Mouse (Mus musculus) forebrain, embryonic 10.5 days (tissue): Measurements from ENCODE around the gene Bpifb2. TPM values are rescaled to one million over a fixed set of nuclear protein-coding genes. Genes with fewer than 3 reads are reported as not detected.
"Not testable (repeated sequence)": the region's sequence is repeated elsewhere in the genome, so short reads cannot be mapped to it uniquely, and the experiment has no call there.

Experiments used
- DNase-seq: peaks from one replicate; pipeline ENCODE4 v3.0.0-alpha.2; 2017; ENCODE audit warnings: low spot score; ENCODE audit errors: extremely low spot score
- H3K27ac ChIP-seq: fragments of 300-500 bp; sonication (generic); 2 replicates; pipeline ENCODE4 v1.5.1; 2016; ENCODE audit warnings: mild to moderate bottlenecking
- H3K27me3 ChIP-seq: fragments of 300-500 bp; sonication (generic); 2 replicates; pipeline ENCODE4 v1.6.1; 2016; ENCODE audit warnings: mild to moderate bottlenecking; ENCODE audit not compliant: poor library complexity, severe bottlenecking
- H3K36me3 ChIP-seq: fragments of 300-500 bp; sonication (generic); replicated peaks from 2 replicates; pipeline ENCODE4 v1.6.1; 2016; ENCODE audit warnings: mild to moderate bottlenecking, moderate library complexity
- H3K4me1 ChIP-seq: fragments of 300-500 bp; sonication (generic); 2 replicates; pipeline ENCODE4 v1.6.1; 2016
- H3K4me3 ChIP-seq: fragments of 300-500 bp; sonication (generic); 2 replicates; pipeline ENCODE4 v1.5.1; 2016; ENCODE audit warnings: mild to moderate bottlenecking, moderate library complexity
- H3K9me3 ChIP-seq: fragments of 300-500 bp; sonication (generic); 2 replicates; pipeline ENCODE4 v1.6.1; 2016; ENCODE audit warnings: mild to moderate bottlenecking, moderate library complexity
- WGBS: fragments of 180-500 bp; shearing (Covaris S2); methylation state at CpG from one replicate; pipeline ENCODE4 v1.1.7; 2016; 5-methylcytosine and 5-hydroxymethylcytosine counted together
- polyA plus RNA-seq: library from polyadenylated mRNA; unstranded; fragments of >200 nt; fragmentation: Nextera tagmentation; extraction: Ambion mirVana; gene quantifications from 2 replicates; pipeline ENCODE4 v1.2.1, GENCODE M21; 2016

Bpifb2 gene
- polyA plus RNA-seq, result not detected in 2 replicates

DNA sequence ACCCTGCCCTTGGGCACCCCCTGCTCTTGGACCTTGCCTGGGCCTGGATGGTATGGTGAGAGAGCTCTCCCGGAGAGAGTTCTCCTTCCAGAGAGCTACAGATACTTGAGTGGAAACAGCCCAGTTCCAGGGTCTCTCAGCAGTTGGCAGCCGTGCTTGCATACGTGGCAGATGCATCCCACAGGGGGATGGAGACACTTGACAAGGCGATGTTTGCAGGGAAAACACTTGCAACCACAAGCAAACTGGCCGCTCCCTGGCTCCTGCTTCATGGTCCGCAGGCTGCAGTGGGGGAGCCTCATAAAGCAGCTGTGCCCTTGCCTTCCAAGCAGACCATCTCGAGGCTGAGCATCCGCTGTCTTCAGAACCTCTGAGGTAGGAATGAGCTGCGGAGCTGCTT lies at the start of gene Bpifb2:
Gene Bpifb2 (plus strand): TSS at position 301 of the 400 bp plus-strand sequence.
- H3K27me3 ChIP-seq, result no peaks in the 10 kb centered on the region
- WGBS, result 80% methylated on average over 9 of the region's 9 CpGs
- H3K36me3 ChIP-seq, result no peaks in the 10 kb centered on the region
- no peaks in the 10 kb centered on the region for H3K9me3 ChIP-seq
- H3K4me3 ChIP-seq, result no peak within 1 kb of the TSS
- H3K4me1 ChIP-seq, result no peaks in the 10 kb centered on the region
- H3K27ac ChIP-seq, result no peak within 1 kb of the TSS
- DNase-seq, result no peak

DNA sequence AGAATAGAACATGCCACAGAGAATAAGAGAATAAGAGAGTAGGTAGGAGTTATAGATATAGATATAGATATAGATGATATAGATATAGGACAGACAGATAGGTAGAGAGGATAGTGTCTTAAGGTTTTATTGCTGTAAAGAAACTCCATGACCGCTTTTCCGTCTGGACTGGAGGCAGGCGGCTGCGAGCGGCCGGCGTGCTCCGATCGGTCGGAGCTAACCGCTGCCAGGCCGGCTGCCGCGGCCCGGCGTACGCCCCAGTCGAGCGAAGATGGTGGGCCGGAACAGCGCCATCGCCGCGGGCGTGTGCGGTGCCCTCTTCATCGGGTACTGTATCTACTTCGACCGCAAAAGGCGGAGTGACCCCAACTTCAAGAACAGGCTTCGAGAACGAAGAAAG lies 48.9 kb upstream of the Bpifb2 start:
- not testable (repeated sequence) for H3K27ac ChIP-seq, DNase-seq, H3K36me3 ChIP-seq, H3K27me3 ChIP-seq, H3K4me1 ChIP-seq, H3K9me3 ChIP-seq, H3K4me3 ChIP-seq
- 70% methylated on average over 32 of the region's 32 CpGs for WGBS

DNA sequence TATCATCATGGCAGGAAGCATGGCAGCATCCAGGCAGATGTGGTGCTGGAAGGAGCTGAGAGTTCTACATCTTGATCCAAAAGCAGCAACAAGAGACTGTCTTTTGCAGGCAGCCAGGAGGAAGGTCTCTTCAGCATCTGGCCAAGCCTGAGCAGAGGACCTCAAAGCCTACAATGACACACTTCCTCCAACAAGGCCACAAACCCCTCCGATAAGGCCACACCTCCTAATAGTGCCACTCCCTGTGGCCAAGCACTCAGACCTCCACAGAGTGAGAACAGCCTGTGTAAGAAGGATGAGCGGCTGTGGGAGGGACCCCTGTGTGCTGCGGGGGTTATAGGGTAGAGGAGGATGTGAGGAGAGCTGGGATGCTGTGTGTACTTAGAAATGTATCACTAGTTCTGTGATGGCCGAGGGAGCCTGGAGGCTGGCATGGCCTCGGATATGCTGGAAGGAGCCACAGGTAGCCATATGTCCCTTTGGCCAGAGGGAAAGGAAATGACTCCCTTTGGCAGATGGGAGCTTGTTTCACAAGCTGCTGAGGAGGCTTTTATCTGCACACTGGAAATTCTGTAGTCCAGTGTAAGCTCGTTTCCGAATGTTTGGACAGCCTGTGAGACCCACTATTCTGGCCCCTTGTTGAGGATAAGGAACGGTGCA lies 47.5 kb upstream of the Bpifb2 start:
- WGBS, result 86% methylated on average over 8 of the region's 8 CpGs
- DNase-seq, result no peak
- Histone ChIP-seq H3K27ac (no peak overlapping the region), H3K4me1 (peaks cover 4% of the 10 kb centered on the region), H3K27me3 (no peaks in the 10 kb centered on the region), H3K9me3 (no peaks in the 10 kb centered on the region), H3K4me3 (no peak overlapping the region), H3K36me3 (no peaks in the 10 kb centered on the region)

DNA sequence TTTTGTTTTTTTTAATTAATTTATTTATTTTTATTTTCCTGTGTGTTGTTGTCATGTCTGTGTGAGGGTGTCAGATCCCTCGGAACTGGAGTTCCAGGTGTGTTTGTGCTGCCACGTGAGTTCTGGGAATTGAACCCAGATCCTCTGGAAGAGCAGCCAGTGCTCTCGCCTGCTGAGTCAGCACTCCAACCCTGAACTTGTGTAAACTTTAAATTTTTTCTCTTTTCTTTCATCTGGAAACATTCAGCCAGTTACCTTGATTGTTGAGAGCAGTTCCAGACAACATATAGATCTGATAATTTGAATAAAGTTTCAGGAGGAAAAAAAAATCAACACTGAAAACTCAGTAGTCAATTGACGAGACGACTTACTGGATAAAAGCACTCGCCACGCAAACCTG lies 46.1 kb upstream of the Bpifb2 start:
- Histone ChIP-seq H3K4me1 (peaks cover 9% of the 10 kb centered on the region), H3K9me3 (no peaks in the 10 kb centered on the region), H3K36me3 (no peaks in the 10 kb centered on the region), H3K27ac (no peak overlapping the region), H3K4me3 (no peak overlapping the region), H3K27me3 (no peaks in the 10 kb centered on the region)
- no peak for DNase-seq
- 89% methylated on average over 7 of the region's 7 CpGs for WGBS

DNA sequence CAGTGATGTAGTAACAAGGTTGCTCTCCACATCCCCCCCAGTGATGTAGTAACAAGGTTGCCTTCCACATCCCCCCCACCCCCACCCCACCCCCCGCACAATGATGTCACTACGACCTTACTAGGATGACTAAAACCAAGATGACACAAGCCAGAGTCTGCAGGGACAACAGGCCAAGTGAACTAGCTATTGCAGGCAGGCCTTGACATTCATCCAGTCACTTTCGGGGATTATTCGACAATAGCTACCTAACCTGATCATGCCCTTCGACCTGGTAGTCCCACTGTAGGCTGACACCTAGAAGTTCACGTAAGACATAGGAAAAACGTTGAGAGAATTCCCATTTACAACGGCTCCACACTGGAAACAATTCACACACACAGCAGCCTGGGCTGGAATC lies 41.6 kb upstream of the Bpifb2 start:
- Histone ChIP-seq H3K36me3 (no peaks in the 10 kb centered on the region), H3K4me3 (no peak overlapping the region), H3K4me1 (peaks cover 9% of the 10 kb centered on the region), H3K9me3 (no peaks in the 10 kb centered on the region), H3K27ac (no peak overlapping the region), H3K27me3 (no peaks in the 10 kb centered on the region)
- no peak for DNase-seq
- WGBS, result 88% methylated on average over 8 of the region's 8 CpGs

DNA sequence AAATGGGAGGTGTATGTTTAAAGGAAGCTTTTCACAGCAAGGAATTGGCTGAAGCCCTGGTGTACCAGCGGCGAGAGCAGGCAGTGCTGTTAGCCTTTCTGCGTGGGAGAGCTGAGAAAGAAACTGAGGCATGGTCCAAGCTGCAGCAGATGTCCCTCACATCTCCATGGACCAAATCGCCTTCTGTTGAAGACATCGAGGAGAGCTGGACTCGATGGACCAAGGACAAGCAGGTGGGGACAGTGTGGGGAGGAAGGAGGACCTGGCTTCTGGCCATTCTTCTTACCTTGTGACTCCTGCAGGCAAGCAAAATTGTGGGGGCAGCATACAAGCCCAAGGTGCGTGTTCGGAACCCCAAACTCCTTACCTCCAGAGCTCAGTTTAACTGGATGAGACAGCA lies 32.0 kb upstream of the Bpifb2 start:
- H3K4me3 ChIP-seq, result no peak overlapping the region
- no peaks in the 10 kb centered on the region for H3K36me3 ChIP-seq
- no peaks in the 10 kb centered on the region for H3K27me3 ChIP-seq
- H3K4me1 ChIP-seq, result 0 out of 2 replicates have a peak, but pooled peaks cover 4% of the 10 kb centered on the region
- no peaks in the 10 kb centered on the region for H3K9me3 ChIP-seq
- 85% methylated on average over 8 of the region's 8 CpGs for WGBS
- H3K27ac ChIP-seq, result no peak overlapping the region
- DNase-seq, result no peak

DNA sequence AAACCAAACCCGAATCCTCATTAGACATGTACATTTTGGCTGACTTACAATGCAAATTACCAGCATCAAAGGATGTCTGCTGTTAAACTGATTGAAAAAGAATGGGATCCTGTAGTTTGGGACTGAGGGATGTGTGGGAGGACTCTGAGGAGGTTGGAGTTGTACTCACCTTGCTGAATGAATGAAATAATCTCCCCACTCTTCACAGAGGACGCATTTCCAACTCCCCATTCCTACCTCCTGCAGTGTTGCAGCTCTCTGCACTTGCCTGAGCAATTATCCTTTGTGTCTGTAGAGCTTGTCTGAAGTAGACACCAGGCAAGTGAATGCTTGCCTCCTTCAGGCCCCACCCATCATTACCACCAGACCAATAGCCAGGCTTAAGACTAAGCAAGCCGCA lies 26.5 kb upstream of the Bpifb2 start:
- WGBS, result 76% methylated on average over 3 of the region's 3 CpGs
- Histone ChIP-seq H3K27ac (no peak overlapping the region), H3K4me1 (peaks cover 8% of the 10 kb centered on the region), H3K27me3 (no peaks in the 10 kb centered on the region), H3K9me3 (no peaks in the 10 kb centered on the region; the same call in 1 of the 2 replicates), H3K4me3 (no peak overlapping the region), H3K36me3 (no peaks in the 10 kb centered on the region)
- no peak for DNase-seq

DNA sequence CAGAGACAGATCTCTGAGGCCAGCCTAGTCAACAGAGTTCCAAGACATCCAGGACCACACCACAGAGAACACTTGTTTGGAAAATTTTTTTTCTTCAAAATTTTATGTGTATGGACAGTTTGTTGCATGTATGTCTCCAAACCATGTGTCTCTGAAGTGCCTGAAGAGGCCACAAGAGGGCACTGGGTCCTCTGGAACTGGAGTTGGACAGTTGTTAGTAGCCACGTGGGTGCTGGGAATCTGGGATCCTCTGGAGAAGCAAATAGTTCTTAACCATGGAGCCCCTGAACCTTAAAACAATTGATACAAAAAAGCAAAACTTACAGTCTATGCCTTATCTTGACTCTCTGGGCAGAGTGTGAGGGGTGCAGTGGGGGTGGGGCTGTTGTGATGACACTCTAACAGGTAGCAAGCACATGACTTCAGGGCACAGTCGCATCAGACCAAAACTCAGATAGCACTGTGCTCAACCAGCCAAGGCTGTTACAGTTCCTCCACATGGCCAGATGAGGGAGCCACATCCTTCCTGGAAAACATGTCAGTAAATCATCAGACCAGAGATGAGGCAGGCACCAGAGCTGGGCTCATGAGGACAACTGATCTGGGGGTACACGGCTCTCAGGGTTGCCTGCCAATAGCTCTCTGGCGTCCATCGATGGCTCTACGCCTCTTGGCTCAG lies 24.4 kb upstream of the Bpifb2 start:
- WGBS, result 88% methylated on average over 6 of the region's 6 CpGs
- no peak overlapping the region for H3K4me3 ChIP-seq
- DNase-seq, result no peak

DNA sequence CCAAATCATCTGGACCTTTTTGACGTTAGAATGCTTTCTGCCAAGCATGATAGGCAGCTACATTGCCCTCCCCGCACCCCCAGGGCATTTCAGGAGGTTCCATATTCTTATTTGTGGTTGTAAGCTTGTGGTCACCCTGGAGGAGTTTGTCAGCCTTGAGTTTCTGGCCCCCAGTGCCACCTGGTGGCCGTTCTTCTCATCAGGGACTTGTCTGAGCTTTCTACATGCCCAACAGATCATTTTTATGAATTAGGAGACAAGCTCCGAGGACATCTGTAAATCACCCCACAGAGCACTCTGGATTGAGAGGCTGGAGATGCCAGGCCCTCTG lies 23.9 kb upstream of the Bpifb2 start:
- Histone ChIP-seq H3K9me3 (no peaks in the 10 kb centered on the region; the same call in 1 of the 2 replicates), H3K4me3 (no peak overlapping the region), H3K36me3 (no peaks in the 10 kb centered on the region), H3K27ac (no peak overlapping the region), H3K27me3 (peaks cover 13% of the 10 kb centered on the region; the same call in 1 of the 2 replicates), H3K4me1 (peaks cover 16% of the 10 kb centered on the region)
- WGBS, result 67% methylated on average over 4 of the region's 4 CpGs
- DNase-seq, result no peak

More for the DNA sequence above, 24.4 kb upstream of the Bpifb2 start:
- peaks cover 16% of the 10 kb centered on the region for H3K4me1 ChIP-seq
- H3K27ac ChIP-seq, result no peak overlapping the region
- H3K27me3 ChIP-seq, result peaks cover 13% of the 10 kb centered on the region; the same call in 1 of the 2 replicates
- no peaks in the 10 kb centered on the region; the same call in 1 of the 2 replicates for H3K9me3 ChIP-seq
- no peaks in the 10 kb centered on the region for H3K36me3 ChIP-seq

DNA sequence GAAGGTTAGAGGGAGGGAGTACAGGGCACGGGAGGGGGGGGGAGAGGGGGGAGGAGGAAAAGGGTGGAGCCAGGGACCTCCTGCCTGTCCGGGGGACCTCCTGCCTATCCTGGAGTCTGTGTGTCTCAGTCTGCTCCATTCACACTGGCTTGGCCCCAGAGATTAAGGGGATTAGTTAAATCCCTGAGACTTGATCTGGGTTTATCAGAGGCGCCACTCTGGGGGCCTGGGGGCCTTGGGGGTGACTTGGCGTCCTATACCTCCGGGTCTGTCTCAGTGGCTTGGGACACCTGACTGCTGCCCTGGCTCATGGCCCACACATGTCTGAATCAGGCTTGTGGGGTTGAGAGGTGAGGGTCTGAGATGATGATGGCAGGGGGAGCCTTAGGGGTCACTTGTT lies 21.3 kb upstream of the Bpifb2 start:
- Histone ChIP-seq H3K4me3 (no peak overlapping the region), H3K4me1 (peaks cover 16% of the 10 kb centered on the region), H3K27ac (0 out of 2 replicates have a peak overlapping the region, but pooled peaks have one; percentile 20), H3K27me3 (peaks cover 13% of the 10 kb centered on the region; the same call in 1 of the 2 replicates), H3K9me3 (no peaks in the 10 kb centered on the region; the same call in 1 of the 2 replicates), H3K36me3 (no peaks in the 10 kb centered on the region)
- WGBS, result 4% methylated on average over 5 of the region's 5 CpGs
- no peak for DNase-seq

DNA sequence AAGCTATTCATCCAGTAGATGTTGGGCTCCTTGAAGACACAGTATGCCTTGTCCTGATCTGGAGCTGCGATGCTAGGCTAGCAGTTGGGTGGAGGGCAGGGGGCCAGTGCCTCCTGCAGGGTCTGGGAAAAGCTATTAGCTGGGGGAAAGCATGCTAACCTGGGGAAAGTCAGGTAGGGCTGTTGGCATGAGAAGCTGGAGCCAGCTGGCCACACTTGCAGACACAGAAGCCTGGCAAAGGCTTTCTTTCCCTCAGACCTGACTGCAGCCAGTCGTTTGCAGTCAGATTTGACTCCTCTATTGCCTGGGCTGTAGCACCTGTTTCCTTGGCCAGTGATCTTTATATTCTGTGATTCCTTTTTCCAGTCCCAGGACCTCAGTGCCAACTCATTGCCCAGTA lies 15.3 kb upstream of the Bpifb2 start:
- H3K9me3 ChIP-seq, result no peaks in the 10 kb centered on the region; the same call in 1 of the 2 replicates
- H3K36me3 ChIP-seq, result no peaks in the 10 kb centered on the region
- 73% methylated on average over 2 of the region's 2 CpGs for WGBS
- 0 out of 2 replicates have a peak, but pooled peaks cover 7% of the 10 kb centered on the region for H3K27me3 ChIP-seq
- no peaks in the 10 kb centered on the region for H3K4me1 ChIP-seq
- H3K4me3 ChIP-seq, result no peak overlapping the region
- no peak overlapping the region for H3K27ac ChIP-seq
- no peak for DNase-seq

DNA sequence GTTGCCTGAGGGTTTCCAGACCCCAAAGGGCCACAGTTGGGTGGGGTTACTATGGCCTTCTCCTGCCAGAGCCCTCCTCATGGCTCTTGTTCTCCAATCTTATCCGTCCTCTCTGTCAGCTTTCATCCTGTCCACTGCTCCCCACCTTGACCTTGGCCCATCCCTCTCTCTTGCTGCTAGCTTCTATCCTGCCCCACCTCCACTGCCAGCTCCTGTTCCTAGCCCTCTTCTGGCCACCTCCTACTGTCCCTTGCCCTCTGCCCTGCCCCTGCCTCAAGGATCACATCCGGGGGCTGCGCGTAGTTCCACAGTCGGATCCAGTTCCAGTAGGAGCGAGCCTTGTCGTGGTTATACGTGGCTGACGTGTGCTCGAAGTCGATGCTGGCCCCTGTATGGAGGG lies 14.5 kb upstream of the Bpifb2 start:
- no peaks in the 10 kb centered on the region for H3K36me3 ChIP-seq

DNA sequence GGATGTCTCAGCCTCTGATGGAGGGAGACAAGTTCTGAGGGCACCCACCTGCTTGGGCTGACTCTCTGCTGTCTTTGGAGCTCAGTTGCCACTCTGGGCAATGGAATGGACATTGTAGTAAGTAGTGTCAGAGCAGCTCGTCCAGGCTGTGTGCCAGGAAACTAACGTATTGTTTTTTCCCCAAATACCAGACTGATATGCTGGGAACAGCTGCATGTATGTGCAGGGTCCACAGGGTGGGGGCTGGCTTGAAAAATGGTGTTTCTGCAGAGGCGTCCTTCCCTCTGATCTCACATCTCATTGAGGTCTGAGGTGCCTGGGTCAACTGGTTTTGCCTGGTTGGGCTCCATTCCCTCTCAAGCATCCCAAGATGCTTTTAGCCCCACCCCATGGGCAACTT lies 14.1 kb upstream of the Bpifb2 start:
- H3K4me1 ChIP-seq, result no peaks in the 10 kb centered on the region
- DNase-seq, result no peak
- H3K27me3 ChIP-seq, result no peaks in the 10 kb centered on the region
- H3K36me3 ChIP-seq, result no peaks in the 10 kb centered on the region
- H3K27ac ChIP-seq, result no peak overlapping the region
- H3K4me3 ChIP-seq, result no peak overlapping the region
- no peaks in the 10 kb centered on the region; the same call in 1 of the 2 replicates for H3K9me3 ChIP-seq
- WGBS, result 72% methylated on average over 3 of the region's 3 CpGs

More for the DNA sequence above, 14.5 kb upstream of the Bpifb2 start:
- Histone ChIP-seq H3K27me3 (0 out of 2 replicates have a peak, but pooled peaks cover 1% of the 10 kb centered on the region), H3K4me1 (no peaks in the 10 kb centered on the region), H3K27ac (no peak overlapping the region), H3K9me3 (no peaks in the 10 kb centered on the region; the same call in 1 of the 2 replicates), H3K4me3 (no peak overlapping the region)
- DNase-seq, result no peak
- WGBS, result 93% methylated on average over 11 of the region's 11 CpGs
